Mouse (Mus musculus): ENCODE results near the gene Frmd4a.

Frmd4a gene

GRCm38 (mm10) chr2:4400771-4401596, 383.5 kb downstream of the Frmd4a start:
- DNase-seq, result peak; percentile 85

GRCm38 (mm10) chr2:4401597-4402581, 384.4 kb downstream of the Frmd4a start:
- peak; percentile 85 for DNase-seq

GRCm38 (mm10) chr2:4406977-4407376, 389.5 kb downstream of the Frmd4a start:
- peak; percentile 26 for DNase-seq

- DNase-seq, result no peak
Observed at GRCm38 (mm10) chr2:4409810-4410433, 392.4 kb downstream of the Frmd4a start.

GRCm38 (mm10) chr2:4412870-4413595, 395.5 kb downstream of the Frmd4a start:
- DNase-seq, result no peak

GRCm38 (mm10) chr2:4413596-4414335, 396.2 kb downstream of the Frmd4a start:
- no peak for DNase-seq

GRCm38 (mm10) chr2:4420679-4421312, 403.3 kb downstream of the Frmd4a start:
- DNase-seq, result peak; percentile 38

GRCm38 (mm10) chr2:4421757-4422156, 404.2 kb downstream of the Frmd4a start:
- DNase-seq, result no peak

GRCm38 (mm10) chr2:4423896-4424295, 406.4 kb downstream of the Frmd4a start:
- DNase-seq, result no peak

- DNase-seq, result no peak
Observed at GRCm38 (mm10) chr2:4428407-4428855, 410.9 kb downstream of the Frmd4a start.

- peak; percentile 36 for DNase-seq
Observed at GRCm38 (mm10) chr2:4433119-4433518, 415.6 kb downstream of the Frmd4a start.

- DNase-seq, result no peak
Observed at GRCm38 (mm10) chr2:4435051-4435450, 417.5 kb downstream of the Frmd4a start.

GRCm38 (mm10) chr2:4436361-4437231, 419.1 kb downstream of the Frmd4a start:
- DNase-seq, result peak; percentile 79

- DNase-seq, result no peak
Observed at GRCm38 (mm10) chr2:4438739-4439138, 421.2 kb downstream of the Frmd4a start.

GRCm38 (mm10) chr2:4439909-4440308, 422.4 kb downstream of the Frmd4a start:
- no peak for DNase-seq

- no peak for DNase-seq
Observed at GRCm38 (mm10) chr2:4441840-4442239, 424.3 kb downstream of the Frmd4a start.

GRCm38 (mm10) chr2:4444740-4445139, 427.2 kb downstream of the Frmd4a start:
- no peak for DNase-seq

GRCm38 (mm10) chr2:4445629-4446400, 428.3 kb downstream of the Frmd4a start:
- DNase-seq, result no peak

GRCm38 (mm10) chr2:4449860-4450480, 432.5 kb downstream of the Frmd4a start:
- DNase-seq, result no peak
